Mouse (Mus musculus) forebrain, postnatal 0 days (tissue): ENCODE results near the gene Sipa1l2. TPM values are rescaled to one million over a fixed set of nuclear protein-coding genes. Genes with fewer than 3 reads are reported as not detected.

Experiments
- ATAC-seq: fragments of 200-750 bp; cut with Nextera tagmentation; 2 replicates; pipeline ENCODE4 v1.8.0; 2017; ENCODE audit warnings: mild to moderate bottlenecking, moderate library complexity
- DNase-seq: peaks from one replicate; pipeline ENCODE4 v3.0.0-alpha.2; 2015
- H3K27ac ChIP-seq: fragments of 300-500 bp; sonication (generic); 2 replicates; pipeline ENCODE4 v1.5.1; 2014; ENCODE audit warnings: low read depth, mild to moderate bottlenecking, antibody characterized with exemption, low read length, moderate library complexity, mixed read lengths
- H3K27me3 ChIP-seq: fragments of 300-500 bp; sonication (generic); 2 replicates; pipeline ENCODE4 v1.6.1; 2014; ENCODE audit warnings: mild to moderate bottlenecking, low read length, mixed read lengths; ENCODE audit not compliant: insufficient read depth
- H3K36me3 ChIP-seq: fragments of 300-500 bp; sonication (generic); 2 replicates; pipeline ENCODE4 v1.6.1; 2014; ENCODE audit warnings: mild to moderate bottlenecking, moderate library complexity; ENCODE audit not compliant: insufficient read depth
- H3K4me1 ChIP-seq: fragments of 300-500 bp; sonication (generic); 2 replicates; pipeline ENCODE4 v1.6.1; 2014; ENCODE audit warnings: antibody characterized with exemption; ENCODE audit not compliant: insufficient read depth
- H3K4me2 ChIP-seq: fragments of 300-500 bp; sonication (generic); 2 replicates; pipeline ENCODE4 v1.6.1; 2014; ENCODE audit warnings: low read depth, mild to moderate bottlenecking, moderate library complexity
- H3K4me3 ChIP-seq: fragments of 300-500 bp; sonication (generic); 2 replicates; pipeline ENCODE4 v1.5.1; 2014; ENCODE audit warnings: low read depth, low read length, mixed read lengths
- H3K9ac ChIP-seq: fragments of 300-500 bp; sonication (generic); 2 replicates; pipeline ENCODE4 v1.6.1; 2014; ENCODE audit warnings: mild to moderate bottlenecking
- H3K9me3 ChIP-seq: fragments of 300-500 bp; sonication (generic); 2 replicates; pipeline ENCODE4 v1.6.1; 2016; ENCODE audit warnings: low read length
- CTCF ChIP-seq: sonication (generic); IDR thresholded peaks from 2 replicates; pipeline ENCODE4 v1.5.1; 2016; ENCODE audit warnings: antibody characterized with exemption, control low read depth, low read depth
- WGBS: fragments of 180-500 bp; shearing (Covaris S2); extraction: QIAGEN DNeasy Blood & Tissue Kit; methylation state at CpG from one replicate; pipeline ENCODE4 v1.1.7; 2014; 5-methylcytosine and 5-hydroxymethylcytosine counted together
- polyA plus RNA-seq: library from polyadenylated mRNA; unstranded; fragments of >200 nt; fragmentation: Nextera tagmentation; extraction: Ambion mirVana; gene quantifications from 2 replicates; pipeline ENCODE4 v1.2.1, GENCODE M21; 2015
- total RNA-seq: library from RNA; depleted of rRNA; stranded (reverse); fragments of >200 nt; gene quantifications from 2 replicates; pipeline ENCODE4 v1.2.3, GENCODE M21; 2014

The Sipa1l2 gene
- total and polyA plus RNA-seq, 2 experiments from 2014 or later = 10.6 to 44.3 TPM

DNA sequence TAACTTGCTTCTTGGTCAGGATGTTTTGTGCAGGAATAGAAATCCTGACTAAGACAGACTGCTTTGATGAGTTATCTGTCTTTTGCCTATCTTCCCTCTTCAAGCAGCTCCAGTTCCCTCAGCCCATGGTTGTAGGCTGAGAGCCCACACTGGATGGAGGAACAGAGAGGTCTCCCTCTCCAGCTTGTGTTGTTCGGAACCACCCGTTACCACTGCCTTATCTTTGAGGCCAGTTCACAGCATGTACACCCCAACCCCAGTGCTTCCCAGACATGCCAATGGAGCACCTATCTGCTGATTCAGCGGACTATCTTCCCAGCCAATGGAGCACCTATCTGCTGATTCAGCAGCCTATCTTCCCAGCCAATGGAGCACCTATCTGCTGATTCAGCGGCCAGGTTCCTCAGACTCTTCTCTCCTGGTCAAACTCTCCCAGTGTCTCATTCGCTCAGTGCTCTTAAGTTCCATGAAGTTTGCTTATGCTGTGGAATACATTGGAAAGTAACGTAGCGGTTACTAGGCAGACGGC is 33.8 kb upstream of the Sipa1l2 start:
- TF ChIP-seq CTCF = no peak
- H3K4me2 ChIP-seq = no peak overlapping the region
- 89% methylated on average over 8 of the region's 8 CpGs for WGBS
- ATAC-seq (no peak), DNase-seq (no peak)
- no peaks in the 10 kb centered on the region for H3K9me3 ChIP-seq
- no peaks in the 10 kb centered on the region for H3K27me3 ChIP-seq
- H3K4me3 ChIP-seq = no peak overlapping the region
- H3K27ac ChIP-seq = no peak overlapping the region
- H3K36me3 ChIP-seq = no peaks in the 10 kb centered on the region
- no peaks in the 10 kb centered on the region for H3K4me1 ChIP-seq
- H3K9ac ChIP-seq = no peak overlapping the region

GRCm38 (mm10) chr8:125600033-125600686 is 30.6 kb upstream of the Sipa1l2 start:
- ATAC-seq (no peak), DNase-seq (no peak)
- WGBS = 73% methylated on average over 12 of the region's 12 CpGs
- no peaks in the 10 kb centered on the region for H3K4me1 ChIP-seq
- no peaks in the 10 kb centered on the region for H3K36me3 ChIP-seq
- no peak overlapping the region for H3K27ac ChIP-seq
- no peak overlapping the region for H3K9ac ChIP-seq
- H3K9me3 ChIP-seq = no peaks in the 10 kb centered on the region
- H3K27me3 ChIP-seq = no peaks in the 10 kb centered on the region
- no peak overlapping the region for H3K4me2 ChIP-seq
- no peak for TF ChIP-seq CTCF
- H3K4me3 ChIP-seq = no peak overlapping the region

DNA sequence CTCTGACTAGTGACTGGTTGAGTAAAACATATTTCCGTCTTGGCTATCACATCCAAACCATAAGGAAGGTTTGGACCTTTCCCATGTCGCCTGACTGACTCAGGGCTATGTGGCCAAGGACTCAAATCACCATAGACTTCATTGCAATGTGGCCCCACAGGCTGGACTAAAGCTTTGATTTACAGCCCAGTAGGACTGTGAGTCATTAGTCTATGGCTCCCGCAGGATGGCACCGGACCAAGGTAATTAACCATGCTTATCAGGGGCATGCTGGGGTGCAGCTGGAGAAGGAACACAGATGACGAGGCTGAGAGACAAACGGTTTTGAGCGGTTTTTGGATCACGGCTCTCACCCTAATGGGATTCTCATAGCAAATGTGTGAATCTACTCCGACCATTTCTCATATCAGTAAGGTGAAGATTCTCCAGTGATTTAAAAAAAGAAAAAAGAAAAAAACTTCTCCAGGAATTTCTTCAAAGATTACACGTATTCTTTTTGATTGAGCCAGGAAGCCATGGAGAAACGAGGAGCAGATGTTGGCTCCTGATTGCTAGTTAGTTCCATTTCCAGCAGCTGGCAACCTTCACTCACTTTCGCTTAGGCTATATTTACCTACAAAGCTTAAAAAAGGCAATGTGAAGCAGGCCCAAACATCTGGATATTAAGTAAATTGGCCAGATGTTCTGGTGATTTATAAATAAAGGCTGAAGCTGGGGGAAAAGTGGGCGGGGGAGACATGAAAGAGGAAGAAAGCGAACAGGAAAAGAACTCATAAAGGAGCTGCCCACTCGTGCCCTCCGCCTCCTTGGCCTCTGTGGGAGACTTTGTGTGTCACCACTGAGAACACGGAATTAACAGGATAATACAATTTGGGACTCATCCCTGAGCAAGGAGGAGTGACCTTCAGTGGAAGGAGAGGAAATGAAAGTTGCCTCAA is 26.2 kb upstream of the Sipa1l2 start:
- Histone ChIP-seq H3K27me3 (no peaks in the 10 kb centered on the region), H3K4me1 (no peaks in the 10 kb centered on the region), H3K4me2 (no peak overlapping the region), H3K36me3 (no peaks in the 10 kb centered on the region), H3K9ac (no peak overlapping the region), H3K4me3 (no peak overlapping the region), H3K9me3 (no peaks in the 10 kb centered on the region), H3K27ac (no peak overlapping the region)
- ATAC-seq (peak; percentile 34; the same call in 1 of the 2 replicates), DNase-seq (peak; percentile 48)
- TF ChIP-seq CTCF = no peak
- 43% methylated on average over 17 of the region's 17 CpGs for WGBS

- Histone ChIP-seq H3K9ac (no peak overlapping the region), H3K4me3 (no peak overlapping the region), H3K4me1 (no peaks in the 10 kb centered on the region), H3K4me2 (no peak overlapping the region), H3K27ac (no peak overlapping the region), H3K9me3 (no peaks in the 10 kb centered on the region), H3K36me3 (no peaks in the 10 kb centered on the region), H3K27me3 (no peaks in the 10 kb centered on the region)
- ATAC-seq = no peak
- TF ChIP-seq CTCF = no peak
- no peak for DNase-seq
- 29% methylated on average over 3 of the region's 3 CpGs for WGBS
Observed at GRCm38 (mm10) chr8:125590363-125590762, 20.8 kb upstream of the Sipa1l2 start.

DNA sequence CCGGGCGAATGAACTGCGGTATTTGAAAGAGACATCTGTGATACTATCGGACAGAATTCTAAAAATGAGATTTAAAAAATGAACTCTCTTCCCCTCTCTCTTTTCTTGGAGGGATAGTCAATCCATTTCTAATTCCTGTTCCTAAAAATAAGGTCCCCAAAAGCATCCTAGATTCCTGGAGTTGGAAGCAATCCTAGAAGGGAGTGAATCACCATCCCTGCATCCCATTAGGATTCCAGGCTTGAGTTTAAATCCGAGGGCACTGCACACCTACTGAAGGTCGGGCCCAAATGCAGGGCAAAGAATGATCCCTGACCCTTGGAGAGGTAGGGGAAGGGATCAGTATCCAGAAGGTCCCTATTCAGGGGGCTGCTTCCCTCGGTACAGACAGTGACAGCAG is 17.0 kb upstream of the Sipa1l2 start:
- ATAC-seq = no peak

DNA sequence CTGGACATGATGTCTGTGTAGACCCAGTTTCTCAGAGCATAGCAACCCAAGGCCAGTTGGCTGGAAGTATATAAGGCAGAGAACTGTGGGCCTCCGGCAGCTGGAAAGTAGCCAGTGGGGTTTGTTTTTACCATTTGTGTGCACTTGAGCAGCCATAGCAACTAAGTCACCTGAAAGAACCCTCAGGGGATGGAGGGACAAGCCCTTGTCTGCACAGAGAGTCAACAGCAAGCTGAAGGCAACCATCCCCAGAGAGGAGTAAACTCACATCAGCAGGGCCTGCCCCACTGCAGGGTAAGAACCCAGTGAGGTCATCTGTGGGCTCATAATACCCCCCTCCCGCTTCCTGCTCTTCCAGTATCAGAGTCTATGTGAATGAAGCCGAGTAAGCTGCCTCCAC is 14.7 kb upstream of the Sipa1l2 start:
- DNase-seq = no peak
- H3K36me3 ChIP-seq = no peaks in the 10 kb centered on the region

More for the DNA sequence above, 17.0 kb upstream of the Sipa1l2 start:
- Histone ChIP-seq H3K9ac (no peak overlapping the region), H3K27ac (no peak overlapping the region), H3K27me3 (no peaks in the 10 kb centered on the region), H3K4me1 (no peaks in the 10 kb centered on the region), H3K9me3 (no peaks in the 10 kb centered on the region), H3K4me2 (no peak overlapping the region), H3K4me3 (no peak overlapping the region), H3K36me3 (no peaks in the 10 kb centered on the region)
- no peak for DNase-seq
- TF ChIP-seq CTCF = no peak
- 80% methylated on average over 7 of the region's 7 CpGs for WGBS

GRCm38 (mm10) chr8:125580426-125580825 is 10.8 kb upstream of the Sipa1l2 start:
- no peak for TF ChIP-seq CTCF
- Histone ChIP-seq H3K4me2 (no peak overlapping the region), H3K27ac (no peak overlapping the region), H3K27me3 (no peaks in the 10 kb centered on the region), H3K4me3 (no peak overlapping the region), H3K36me3 (no peaks in the 10 kb centered on the region), H3K4me1 (no peaks in the 10 kb centered on the region), H3K9ac (no peak overlapping the region), H3K9me3 (peaks cover 3% of the 10 kb centered on the region; the same call in 1 of the 2 replicates)
- 91% methylated on average over 5 of the region's 5 CpGs for WGBS
- no peak for ATAC-seq
- no peak for DNase-seq

More for the DNA sequence above, 14.7 kb upstream of the Sipa1l2 start:
- Histone ChIP-seq H3K27ac (no peak overlapping the region), H3K4me2 (no peak overlapping the region), H3K4me1 (no peaks in the 10 kb centered on the region), H3K9me3 (no peaks in the 10 kb centered on the region), H3K9ac (no peak overlapping the region), H3K4me3 (no peak overlapping the region), H3K27me3 (no peaks in the 10 kb centered on the region)
- 63% methylated on average over 3 of the region's 3 CpGs for WGBS
- no peak for TF ChIP-seq CTCF
- ATAC-seq = no peak
